Mouse (Mus musculus): ENCODE measurements around the gene Apobec2. TPM values are rescaled to one million over a fixed set of nuclear protein-coding genes. Genes with fewer than 3 reads are reported as not detected.

Apobec2 gene
- polyA plus RNA-seq (2012; rRNA removed) = 1.9 and 5.0 TPM in 2 replicates

GRCm38 (mm10) chr17:48432158-48432980 is at the start of gene Apobec2:
Gene Apobec2, minus strand, starts transcription at chr17:48432930.

GRCm38 (mm10) chr17:48454688-48455087 is 22.0 kb upstream of the Apobec2 start, which contains the start of gene Unc5cl:
Gene Unc5cl, plus strand, starts transcription at chr17:48454901.

GRCm38 (mm10) chr17:48451353-48451675 is 18.6 kb upstream of the Apobec2 start, which contains the start of gene Tspo2:
Gene Tspo2, minus strand, starts transcription at chr17:48451522.

GRCm38 (mm10) chr17:48409380-48410298 is 23.1 kb downstream of the Apobec2 start, which contains the start of the genes Nfya and Oard1:
Gene Nfya, minus strand, starts transcription at chr17:48409906.
Gene Oard1, plus strand, starts transcription at chr17:48410014.

Other genes starting within 250 kb of the Apobec2 start
- 0.02 and 0.04 TPM in 2 replicates for gene Trem1, start 200.2 kb downstream of the Apobec2 start, polyA plus RNA-seq (2012; rRNA removed)
- gene Trem3, start 185.2 kb downstream of the Apobec2 start, polyA plus RNA-seq (2012; rRNA removed) = 0.05 and 0.06 TPM in 2 replicates
- 0.08 and 0.36 TPM in 2 replicates for gene Treml4, start 168.6 kb downstream of the Apobec2 start, polyA plus RNA-seq (2012; rRNA removed)
- gene Treml2, start 133.4 kb downstream of the Apobec2 start, polyA plus RNA-seq (2012; rRNA removed) = 3.0 and 3.4 TPM in 2 replicates
- 0.20 and 0.24 TPM in 2 replicates for gene B430306N03Rik, start 116.8 kb downstream of the Apobec2 start, polyA plus RNA-seq (2012; rRNA removed)
- 4.6 and 10.6 TPM in 2 replicates for gene Trem2, start 86.5 kb downstream of the Apobec2 start, polyA plus RNA-seq (2012; rRNA removed)
- gene Treml1, start 73.0 kb downstream of the Apobec2 start, polyA plus RNA-seq (2012; rRNA removed) = 3.7 and 5.3 TPM in 2 replicates
- 49.9 and 95.5 TPM in 2 replicates for gene Nfya, start 23.0 kb downstream of the Apobec2 start, polyA plus RNA-seq (2012; rRNA removed)
- 53.7 and 61.8 TPM in 2 replicates for gene Oard1, start 22.9 kb downstream of the Apobec2 start, polyA plus RNA-seq (2012; rRNA removed)
- 5.2 and 11.2 TPM in 2 replicates for gene Tspo2, start 18.6 kb upstream of the Apobec2 start, polyA plus RNA-seq (2012; rRNA removed)
- gene Unc5cl, start 22.0 kb upstream of the Apobec2 start, polyA plus RNA-seq (2012; rRNA removed) = 0.27 and 0.42 TPM in 2 replicates